Mouse (Mus musculus) C2C12 (cell line): Measurements from ENCODE around the gene Acpp. TPM values are rescaled to one million over a fixed set of nuclear protein-coding genes. Genes with fewer than 3 reads are reported as not detected.

Experiments
- H3K27me3 ChIP-seq: one replicate; pipeline ENCODE4 v1.6.1; 2011; ENCODE audit not compliant: control insufficient read depth, insufficient read depth, insufficient read length
- H3K36me3 ChIP-seq: one replicate; pipeline ENCODE4 v1.6.1; 2011; ENCODE audit not compliant: control insufficient read depth, insufficient read depth
- H3K4me3 ChIP-seq: one replicate; pipeline ENCODE4 v1.5.1; 2011; ENCODE audit warnings: mild to moderate bottlenecking, control low read depth; ENCODE audit not compliant: poor library complexity, insufficient read depth, severe bottlenecking
- H3K79me2 ChIP-seq: one replicate; pipeline ENCODE4 v1.6.1; 2011; ENCODE audit not compliant: control insufficient read depth, insufficient read depth
- H3K79me3 ChIP-seq: one replicate; pipeline ENCODE4 v1.6.1; 2011; ENCODE audit warnings: low read depth, control low read depth
- H3ac ChIP-seq: one replicate; pipeline ENCODE3; 2011; ENCODE audit warnings: low read depth; ENCODE audit not compliant: control insufficient read depth, insufficient read length
- CEBPB ChIP-seq: IDR thresholded peaks from one replicate; pipeline ENCODE4 v1.6.1; 2011; ENCODE audit warnings: low read depth, mild to moderate bottlenecking, control low read depth, moderate library complexity
- CTCF ChIP-seq: IDR thresholded peaks from one replicate; pipeline ENCODE4 v1.5.1; 2011; ENCODE audit not compliant: control insufficient read depth, insufficient read depth, insufficient read length
- FOSL1 ChIP-seq: IDR thresholded peaks from one replicate; pipeline ENCODE4 v1.8.0; 2011; ENCODE audit warnings: mild to moderate bottlenecking, low read length; ENCODE audit not compliant: poor library complexity, insufficient read depth, severe bottlenecking
- MAX ChIP-seq: IDR thresholded peaks from one replicate; pipeline ENCODE4 v1.6.1; 2011; ENCODE audit warnings: mild to moderate bottlenecking, control low read depth
- MYOD1 ChIP-seq: IDR thresholded peaks from one replicate; pipeline ENCODE4 v1.6.1; 2011; ENCODE audit warnings: low read depth; ENCODE audit not compliant: control insufficient read depth, insufficient read length
- MYOG ChIP-seq: IDR thresholded peaks from one replicate; pipeline ENCODE4 v1.6.1; 2011; ENCODE audit not compliant: control insufficient read depth, insufficient read length; ENCODE audit errors: extremely low read depth
- USF1 ChIP-seq: IDR thresholded peaks from one replicate; pipeline ENCODE4 v1.6.1; 2011; ENCODE audit warnings: low read depth, mild to moderate bottlenecking, control low read depth, moderate library complexity
- polyA plus RNA-seq: library from polyadenylated mRNA; unstranded; fragments of >200 nt; fragmentation: generic; extraction: Trizol; gene quantifications from one replicate; pipeline ENCODE4 v1.2.1, GENCODE M21; 2012; ENCODE audit warnings: missing spikeins

Gene Acpp
- polyA plus RNA-seq, 1 experiment = 0.04 TPM

- peaks cover 85% of the 10 kb centered on the region for H3K79me3 ChIP-seq
- no peak for TF ChIP-seq FOSL1
- TF ChIP-seq CEBPB = no peak
- TF ChIP-seq USF1 = no peak
- no peak for TF ChIP-seq MYOD1
- no peak for TF ChIP-seq MYOG
- no peak for TF ChIP-seq MAX
- TF ChIP-seq CTCF = no peak
- H3K36me3 ChIP-seq = no peaks in the 10 kb centered on the region
- no peaks in the 10 kb centered on the region for H3K27me3 ChIP-seq
- H3K79me2 ChIP-seq = peaks cover 100% of the 10 kb centered on the region
- H3ac ChIP-seq = no peak overlapping the region
- no peak overlapping the region for H3K4me3 ChIP-seq
Observed at GRCm38 (mm10) chr9:104252637-104253036, 84.9 kb downstream of the Acpp start.

- H3ac ChIP-seq = no peak overlapping the region
- H3K36me3 ChIP-seq = no peaks in the 10 kb centered on the region
- no peak overlapping the region for H3K4me3 ChIP-seq
- no peaks in the 10 kb centered on the region for H3K27me3 ChIP-seq
- TF ChIP-seq MAX (no peak), USF1 (no peak), FOSL1 (no peak), MYOG (no peak), CEBPB (no peak), MYOD1 (no peak), CTCF (no peak)
- H3K79me2 ChIP-seq = peaks cover 100% of the 10 kb centered on the region
- peaks cover 83% of the 10 kb centered on the region for H3K79me3 ChIP-seq
Observed at GRCm38 (mm10) chr9:104251687-104252086, 85.9 kb downstream of the Acpp start.

GRCm38 (mm10) chr9:104251111-104251510 lies 86.4 kb downstream of the Acpp start:
- Histone ChIP-seq H3K79me3 (peaks cover 78% of the 10 kb centered on the region), H3K36me3 (no peaks in the 10 kb centered on the region), H3K27me3 (no peaks in the 10 kb centered on the region), H3ac (no peak overlapping the region), H3K4me3 (no peak overlapping the region), H3K79me2 (peaks cover 100% of the 10 kb centered on the region)
- no peak for TF ChIP-seq MAX
- no peak for TF ChIP-seq MYOG
- TF ChIP-seq MYOD1 = no peak
- no peak for TF ChIP-seq CTCF
- no peak for TF ChIP-seq CEBPB
- no peak for TF ChIP-seq FOSL1
- no peak for TF ChIP-seq USF1

GRCm38 (mm10) chr9:104247307-104247987 lies 90.1 kb downstream of the Acpp start:
- no peak overlapping the region for H3ac ChIP-seq
- H3K27me3 ChIP-seq = no peaks in the 10 kb centered on the region
- peaks cover 4% of the 10 kb centered on the region for H3K36me3 ChIP-seq
- peaks cover 54% of the 10 kb centered on the region for H3K79me3 ChIP-seq
- TF ChIP-seq MYOG = no peak
- TF ChIP-seq USF1 = no peak
- TF ChIP-seq MYOD1 = no peak
- no peak for TF ChIP-seq MAX
- TF ChIP-seq CTCF = no peak
- no peak for TF ChIP-seq FOSL1
- TF ChIP-seq CEBPB = no peak
- no peak overlapping the region for H3K4me3 ChIP-seq
- peaks cover 88% of the 10 kb centered on the region for H3K79me2 ChIP-seq

GRCm38 (mm10) chr9:104243799-104244466 lies 93.6 kb downstream of the Acpp start:
- Histone ChIP-seq H3K79me2 (peaks cover 81% of the 10 kb centered on the region), H3K4me3 (no peak overlapping the region), H3K36me3 (peaks cover 4% of the 10 kb centered on the region)

GRCm38 (mm10) chr9:104240146-104240545 lies 97.4 kb downstream of the Acpp start:
- no peak overlapping the region for H3ac ChIP-seq
- H3K79me2 ChIP-seq = peaks cover 50% of the 10 kb centered on the region
- no peak overlapping the region for H3K4me3 ChIP-seq
- peaks cover 19% of the 10 kb centered on the region for H3K36me3 ChIP-seq
- no peaks in the 10 kb centered on the region for H3K27me3 ChIP-seq
- H3K79me3 ChIP-seq = peaks cover 19% of the 10 kb centered on the region
- TF ChIP-seq CTCF (no peak), MYOG (no peak), USF1 (no peak), MAX (no peak), FOSL1 (no peak), CEBPB (no peak), MYOD1 (no peak)

More at GRCm38 (mm10) chr9:104243799-104244466, 93.6 kb downstream of the Acpp start:
- Histone ChIP-seq H3K79me3 (peaks cover 33% of the 10 kb centered on the region), H3ac (no peak overlapping the region), H3K27me3 (no peaks in the 10 kb centered on the region)
- no peak for TF ChIP-seq USF1
